Mouse (Mus musculus) heart, embryonic 10.5 days (tissue): ENCODE results near the gene Lmntd2. TPM values are rescaled to one million over a fixed set of nuclear protein-coding genes. Genes with fewer than 3 reads are reported as not detected.
A peak's percentile ranks its signal among the peaks of the same experiment; 100 is the strongest.

Source experiments
- DNase-seq: peaks from one replicate; pipeline ENCODE4 v3.0.0-alpha.2; 2017; ENCODE audit warnings: low spot score
- H3K27ac ChIP-seq: fragments of 300-500 bp; sonication (generic); 2 replicates; pipeline ENCODE4 v1.5.1; 2016; ENCODE audit warnings: mild to moderate bottlenecking
- H3K27me3 ChIP-seq: fragments of 300-500 bp; sonication (generic); 2 replicates; pipeline ENCODE4 v1.6.1; 2016; ENCODE audit warnings: mild to moderate bottlenecking; ENCODE audit not compliant: poor library complexity, insufficient read depth, severe bottlenecking
- H3K36me3 ChIP-seq: fragments of 300-500 bp; sonication (generic); 2 replicates; pipeline ENCODE4 v1.6.1; 2016; ENCODE audit warnings: mild to moderate bottlenecking, moderate library complexity
- H3K4me1 ChIP-seq: fragments of 300-500 bp; sonication (generic); 2 replicates; pipeline ENCODE4 v1.6.1; 2016; ENCODE audit warnings: mild to moderate bottlenecking
- H3K4me3 ChIP-seq: fragments of 300-500 bp; sonication (generic); 2 replicates; pipeline ENCODE4 v1.5.1; 2016; ENCODE audit warnings: mild to moderate bottlenecking, moderate library complexity
- H3K9me3 ChIP-seq: fragments of 300-500 bp; sonication (generic); 2 replicates; pipeline ENCODE4 v1.6.1; 2016; ENCODE audit warnings: mild to moderate bottlenecking, moderate library complexity
- WGBS: fragments of 180-500 bp; shearing (Covaris S2); methylation state at CpG from one replicate; pipeline ENCODE4 v1.1.7; 2016; 5-methylcytosine and 5-hydroxymethylcytosine counted together
- microRNA counts: library from miRNA; unstranded; fragments of <30 nt; microRNA quantifications from one replicate; lab custom pipeline; 2017
- microRNA-seq: library from miRNA; unstranded; fragments of <30 nt; microRNA quantifications from one replicate; pipeline ENCODE4, GENCODE M21; 2017
- polyA plus RNA-seq: library from polyadenylated mRNA; unstranded; fragments of >200 nt; fragmentation: Nextera tagmentation; extraction: Ambion mirVana; gene quantifications from 2 replicates; pipeline ENCODE4 v1.2.1, GENCODE M21; 2016

The Lmntd2 gene
- polyA plus RNA-seq, 1 experiment from 2014 or later, result 2.1 TPM

DNA sequence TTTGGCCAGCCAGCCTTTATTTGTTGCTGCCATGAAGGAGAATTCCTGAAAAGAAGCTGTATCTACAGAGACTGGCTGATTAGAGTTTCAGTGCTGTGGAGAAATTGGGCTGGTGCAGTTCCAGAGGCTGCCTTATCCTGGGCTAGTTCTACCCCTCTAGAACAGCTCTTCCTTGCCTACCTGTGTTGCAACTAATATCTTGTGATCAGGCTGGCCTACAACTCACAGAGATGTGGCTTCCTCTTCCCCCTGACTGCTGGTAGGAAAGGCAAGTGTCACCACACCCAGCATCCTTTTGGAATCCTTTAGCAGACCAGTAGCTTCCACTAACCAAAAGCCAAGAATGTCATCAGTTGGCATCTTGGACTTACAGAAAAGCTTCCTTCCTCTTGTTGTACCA is 44.0 kb downstream of the Lmntd2 start:
- Histone ChIP-seq H3K27ac (no peak overlapping the region), H3K9me3 (no peaks in the 10 kb centered on the region), H3K27me3 (no peaks in the 10 kb centered on the region), H3K4me3 (no peak overlapping the region), H3K36me3 (peaks cover 14% of the 10 kb centered on the region), H3K4me1 (peaks cover 29% of the 10 kb centered on the region)
- no peak for DNase-seq

DNA sequence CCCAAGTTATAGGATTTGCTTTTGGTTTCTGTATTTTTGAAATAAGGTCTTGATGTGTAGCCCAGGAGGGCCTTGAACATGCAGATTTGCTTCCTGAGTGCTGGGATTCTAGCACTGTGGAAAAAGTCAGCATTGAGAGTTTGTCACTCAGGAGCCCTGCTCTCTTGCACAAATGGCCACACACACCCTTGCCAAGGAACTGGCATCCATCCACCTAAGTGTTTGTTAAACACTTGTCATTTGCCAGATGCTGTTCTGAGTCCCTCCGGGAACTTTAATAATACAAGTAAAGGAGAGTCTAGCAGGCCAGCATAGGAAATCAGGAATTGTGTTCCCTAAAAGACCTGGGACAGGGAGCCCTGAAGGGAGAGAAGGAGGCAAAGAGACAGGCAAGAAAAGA is 44.6 kb downstream of the Lmntd2 start:
- H3K4me1 ChIP-seq, result peaks cover 34% of the 10 kb centered on the region
- no peaks in the 10 kb centered on the region for H3K27me3 ChIP-seq
- no peak overlapping the region for H3K4me3 ChIP-seq
- peak overlapping the region; percentile 85; the same call in 1 of the 2 replicates for H3K27ac ChIP-seq
- no peaks in the 10 kb centered on the region for H3K9me3 ChIP-seq
- no peak for DNase-seq
- peaks cover 20% of the 10 kb centered on the region for H3K36me3 ChIP-seq
- WGBS, result 81% methylated on average over 1 of the region's 1 CpGs

DNA sequence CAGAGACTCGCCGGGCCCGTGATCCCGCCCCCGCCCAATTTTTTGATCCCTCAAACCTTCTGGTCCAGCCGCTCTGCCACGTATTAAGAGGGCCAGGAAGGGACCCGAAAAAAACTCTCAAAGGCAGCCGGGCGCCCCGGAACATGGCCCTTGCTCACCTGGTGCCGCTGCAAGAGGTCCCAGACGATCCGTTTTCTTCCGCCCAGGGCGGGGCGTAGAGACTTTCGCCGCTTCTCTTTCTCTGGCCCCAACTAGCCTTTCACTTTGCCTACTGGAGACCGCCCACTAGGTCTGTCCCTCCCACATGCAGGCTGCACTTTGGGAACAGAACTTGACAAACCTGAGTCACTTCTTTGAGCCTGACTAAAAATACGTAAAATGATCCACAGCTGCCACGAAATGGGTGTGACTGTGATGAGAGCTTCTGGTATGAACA is 45.3 kb downstream of the Lmntd2 start:
- H3K36me3 ChIP-seq, result peaks cover 28% of the 10 kb centered on the region
- no peaks in the 10 kb centered on the region for H3K27me3 ChIP-seq
- H3K4me1 ChIP-seq, result peaks cover 37% of the 10 kb centered on the region
- peak; percentile 89 for DNase-seq
- H3K9me3 ChIP-seq, result no peaks in the 10 kb centered on the region
- H3K27ac ChIP-seq, result peak overlapping the region; percentile 85
- WGBS, result 2% methylated on average over 22 of the region's 22 CpGs
- H3K4me3 ChIP-seq, result peak overlapping the region; percentile 68

GRCm38 (mm10) chr7:141167901-141168517 is 45.9 kb downstream of the Lmntd2 start:
- peaks cover 33% of the 10 kb centered on the region for H3K36me3 ChIP-seq
- peak overlapping the region; percentile 85 for H3K27ac ChIP-seq
- peaks cover 33% of the 10 kb centered on the region for H3K4me1 ChIP-seq
- H3K27me3 ChIP-seq, result no peaks in the 10 kb centered on the region
- H3K4me3 ChIP-seq, result peak overlapping the region; percentile 68
- H3K9me3 ChIP-seq, result no peaks in the 10 kb centered on the region
- no peak for DNase-seq
- 12% methylated on average over 7 of the region's 7 CpGs for WGBS

DNA sequence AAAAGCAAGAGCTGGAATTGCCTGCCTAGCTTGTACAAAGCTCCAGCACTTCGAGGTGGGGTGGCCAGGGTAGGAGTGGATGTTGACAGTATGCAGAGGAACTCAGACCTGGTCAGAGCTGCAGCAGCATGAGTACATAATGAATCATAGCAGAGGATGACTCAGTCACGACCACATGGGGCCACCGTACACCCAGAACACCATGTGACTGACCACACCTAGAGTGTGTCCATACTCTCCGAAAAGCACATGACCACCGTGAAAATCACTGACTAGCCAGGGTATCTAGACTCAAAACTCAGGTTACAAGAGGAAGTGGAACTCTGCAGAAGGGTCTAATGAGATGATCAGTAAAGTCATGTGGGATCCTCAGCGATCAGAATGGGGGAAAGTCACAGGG is 49.0 kb downstream of the Lmntd2 start:
- H3K4me1 ChIP-seq, result peaks cover 29% of the 10 kb centered on the region
- no peak overlapping the region for H3K27ac ChIP-seq
- no peak for DNase-seq
- no peak overlapping the region for H3K4me3 ChIP-seq
- 80% methylated on average over 6 of the region's 6 CpGs for WGBS
- peaks cover 63% of the 10 kb centered on the region for H3K36me3 ChIP-seq
- no peaks in the 10 kb centered on the region for H3K27me3 ChIP-seq
- H3K9me3 ChIP-seq, result no peaks in the 10 kb centered on the region

DNA sequence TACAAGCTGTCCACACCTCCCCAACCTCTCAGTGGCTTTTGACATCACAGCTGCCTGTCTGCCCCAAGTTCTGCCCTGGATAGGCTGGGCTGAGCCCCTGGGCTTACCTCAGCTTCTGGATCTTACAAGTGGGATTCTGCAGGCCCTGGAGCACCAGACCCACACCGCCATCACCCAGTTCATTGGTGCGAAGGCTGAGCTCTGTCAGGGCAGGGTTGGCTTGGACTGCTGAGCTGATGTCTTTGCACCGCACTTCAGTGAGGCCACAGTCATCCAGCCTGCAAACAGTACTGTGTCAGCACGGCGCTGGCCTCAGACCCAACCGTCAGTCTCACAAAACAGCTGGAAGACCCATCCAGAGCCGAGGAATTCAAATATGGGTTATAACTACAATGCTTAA is 49.5 kb downstream of the Lmntd2 start:
- peak; percentile 71 for DNase-seq
- H3K9me3 ChIP-seq, result no peaks in the 10 kb centered on the region
- no peaks in the 10 kb centered on the region for H3K27me3 ChIP-seq
- H3K36me3 ChIP-seq, result peaks cover 68% of the 10 kb centered on the region
- H3K4me3 ChIP-seq, result no peak overlapping the region
- H3K27ac ChIP-seq, result no peak overlapping the region
- peaks cover 29% of the 10 kb centered on the region for H3K4me1 ChIP-seq
- 93% methylated on average over 7 of the region's 7 CpGs for WGBS

MicroRNAs within 50 kb of the gene (microRNA counts, 519-probe panel; counts per million panel counts)
- microRNA mmu-miR-210 (lab: Ali Mortazavi, UCI), result 7,075 counts per million, percentile 78 among the panel's probes with 10 or more counts

Small RNAs within 50 kb of the gene (microRNA-seq; reads per million reads assigned to microRNA genes)
- 1,122 reads per million, percentile 80 among the genes with 10 or more reads in this experiment for gene Mir210

Other genes with a start within 250 kb of the Lmntd2 start
- 3.6 and 12.5 TPM in 2 replicates for gene Ifitm1, start 246.9 kb downstream of the Lmntd2 start, polyA plus RNA-seq
- 24.5 and 32.7 TPM in 2 replicates for gene Ifitm3, start 203.3 kb downstream of the Lmntd2 start, polyA plus RNA-seq
- gene Ifitm6, start 196.2 kb downstream of the Lmntd2 start, polyA plus RNA-seq, result not detected in 2 replicates
- not detected in 2 replicates for gene Gm17387, start 184.9 kb downstream of the Lmntd2 start, polyA plus RNA-seq
- gene B4galnt4, start 153.0 kb downstream of the Lmntd2 start, polyA plus RNA-seq, result 2.6 and 12.7 TPM in 2 replicates
- gene Pkp3, start 135.9 kb downstream of the Lmntd2 start, polyA plus RNA-seq, result 0.94 and 3.4 TPM in 2 replicates
- 3.0 and 5.7 TPM in 2 replicates for gene Sigirr, start 113.5 kb downstream of the Lmntd2 start, polyA plus RNA-seq
- gene Ano9, start 96.3 kb downstream of the Lmntd2 start, polyA plus RNA-seq, result 0.42 and 0.97 TPM in 2 replicates
- 87.8 and 91.1 TPM in 2 replicates for gene Ptdss2, start 91.7 kb downstream of the Lmntd2 start, polyA plus RNA-seq
- 103 and 105 TPM in 2 replicates for gene Rnh1, start 41.2 kb downstream of the Lmntd2 start, polyA plus RNA-seq
- 89.6 and 92.6 TPM in 2 replicates for gene Hras, start 20.1 kb downstream of the Lmntd2 start, polyA plus RNA-seq
- 3.3 and 6.7 TPM in 2 replicates for gene Lrrc56, start 19.9 kb downstream of the Lmntd2 start, polyA plus RNA-seq
- gene Rassf7, start 1.8 kb upstream of the Lmntd2 start, polyA plus RNA-seq, result 22.6 and 41.4 TPM in 2 replicates
- gene Phrf1, start 14.7 kb upstream of the Lmntd2 start, polyA plus RNA-seq, result 73.5 and 84.7 TPM in 2 replicates
- gene Irf7, start 52.4 kb upstream of the Lmntd2 start, polyA plus RNA-seq, result 0.39 and 0.60 TPM in 2 replicates
- gene Cdhr5, start 62.7 kb upstream of the Lmntd2 start, polyA plus RNA-seq, result not detected in 2 replicates
- 1.7 and 5.0 TPM in 2 replicates for gene Sct, start 65.1 kb upstream of the Lmntd2 start, polyA plus RNA-seq
- gene Drd4, start 77.9 kb upstream of the Lmntd2 start, polyA plus RNA-seq, result 0.13 TPM in 1 of 2 replicates, not detected in the other
- gene Deaf1, start 113.6 kb upstream of the Lmntd2 start, polyA plus RNA-seq, result 35.6 and 39.4 TPM in 2 replicates
- gene Tmem80, start 113.7 kb upstream of the Lmntd2 start, polyA plus RNA-seq, result 39.5 and 41.2 TPM in 2 replicates
- 3.1 and 8.2 TPM in 2 replicates for gene Eps8l2, start 124.8 kb upstream of the Lmntd2 start, polyA plus RNA-seq
- 270 and 285 TPM in 2 replicates for gene Taldo1, start 178.1 kb upstream of the Lmntd2 start, polyA plus RNA-seq
- gene Gatd1, start 200.1 kb upstream of the Lmntd2 start, polyA plus RNA-seq, result 29.5 and 37.4 TPM in 2 replicates
- 13.7 and 23.5 TPM in 2 replicates for gene Cend1, start 215.4 kb upstream of the Lmntd2 start, polyA plus RNA-seq
- gene Slc25a22, start 223.8 kb upstream of the Lmntd2 start, polyA plus RNA-seq, result 22.6 and 30.8 TPM in 2 replicates
- gene Pidd1, start 229.9 kb upstream of the Lmntd2 start, polyA plus RNA-seq, result 18.0 and 18.2 TPM in 2 replicates
- gene Rplp2, start 233.3 kb upstream of the Lmntd2 start, polyA plus RNA-seq, result 882 and 900 TPM in 2 replicates
- gene Pnpla2, start 241.1 kb upstream of the Lmntd2 start, polyA plus RNA-seq, result 28.3 and 38.9 TPM in 2 replicates
- gene Cracr2b, start 247.0 kb upstream of the Lmntd2 start, polyA plus RNA-seq, result 14.0 and 14.6 TPM in 2 replicates